Mouse (Mus musculus): ENCODE measurements around the gene Cox8b. TPM values are rescaled to one million over a fixed set of nuclear protein-coding genes. Genes with fewer than 3 reads are reported as not detected.

Cox8b gene
- total and polyA plus RNA-seq, 2 experiments from 2014 or later: 425 to 1,841 TPM

DNA sequence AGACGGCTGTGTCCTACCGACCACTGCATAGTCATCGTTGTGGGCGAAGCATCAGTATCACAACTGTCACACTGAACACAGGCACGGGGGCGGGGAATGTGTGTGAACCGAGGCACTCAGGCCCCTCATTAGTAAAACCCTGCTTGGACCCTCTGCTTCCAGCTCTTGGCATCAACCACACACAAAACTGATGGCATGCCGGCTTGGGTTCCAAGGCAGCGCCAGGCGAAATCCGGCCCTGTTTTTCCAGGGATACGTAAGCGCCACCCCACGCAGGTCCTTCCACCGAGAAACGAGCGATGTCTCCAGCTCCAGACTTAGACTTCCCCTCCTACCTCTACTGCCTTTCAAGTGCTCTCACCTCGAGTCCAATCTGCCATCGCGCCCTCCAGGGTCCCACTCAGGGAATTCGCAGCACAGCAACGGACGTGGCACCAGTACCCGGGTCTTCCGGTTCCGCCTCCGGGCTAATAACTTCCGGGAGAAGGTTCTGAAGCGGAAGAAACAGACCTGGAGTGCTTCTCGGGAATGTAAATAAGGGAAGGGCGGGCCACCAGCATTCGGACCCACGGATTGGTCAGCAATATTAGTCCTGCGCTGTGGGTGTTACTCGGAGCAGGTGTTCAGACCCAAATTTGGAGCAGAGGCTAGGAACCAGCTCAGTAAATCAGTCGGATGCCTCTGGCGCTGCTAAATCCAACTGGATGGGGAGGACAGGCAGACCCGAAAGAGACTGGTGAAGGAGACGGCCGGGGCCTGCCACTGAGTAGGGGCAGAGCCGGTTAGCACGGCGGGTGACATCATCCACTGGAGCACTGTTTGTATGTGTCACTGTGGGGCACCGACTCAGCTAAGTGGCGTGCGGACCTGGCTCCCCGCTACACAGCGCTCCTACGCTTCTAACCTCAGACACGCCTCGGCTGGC lies 44.1 kb downstream of the Cox8b start, which contains the start of gene Gm45785:
Gene Gm45785 (minus strand): TSS at position 472 of the 925 bp plus-strand sequence.
- Histone ChIP-seq H3K9me3 (replicated peaks; ENCODE audit: control insufficient read depth, low read length) (no peaks in the 10 kb centered on the region), H3K27ac (ENCODE audit: low read depth) (peak within 1 kb of the TSS; percentile 92), H3K4me3 (ENCODE audit: low read depth, low read length) (peak within 1 kb of the TSS; percentile 91), H3K9ac (replicated peaks; ENCODE audit: low read depth, low read length) (peak within 1 kb of the TSS; percentile 96), H3K4me1 (ENCODE audit: control insufficient read depth, insufficient read depth) (peaks cover 20% of the 10 kb centered on the region), H3K36me3 (replicated peaks; ENCODE audit: control insufficient read depth, insufficient read depth, low read length) (peaks cover 60% of the 10 kb centered on the region), H3K27me3 (ENCODE audit: control insufficient read depth, insufficient read depth, low read length) (no peaks in the 10 kb centered on the region), H3K4me2 (ENCODE audit: low read depth, low read length) (peak within 1 kb of the TSS; percentile 80)
- no peak for TF ChIP-seq CTCF (IDR thresholded peaks at IDR 0.05; ENCODE audit: low read depth)
- TF ChIP-seq EP300 (IDR thresholded peaks at IDR 0.05; ENCODE audit: low read depth): 0 out of 2 replicates have a peak, but pooled peaks have one; percentile 51
- WGBS: under 1% methylated on average over 51 of the region's 51 CpGs
- ATAC-seq (ENCODE audit: insufficient read depth, low read depth) (peak; percentile 80), DNase-seq (ENCODE audit: low spot score) (peak; percentile 95)

DNA sequence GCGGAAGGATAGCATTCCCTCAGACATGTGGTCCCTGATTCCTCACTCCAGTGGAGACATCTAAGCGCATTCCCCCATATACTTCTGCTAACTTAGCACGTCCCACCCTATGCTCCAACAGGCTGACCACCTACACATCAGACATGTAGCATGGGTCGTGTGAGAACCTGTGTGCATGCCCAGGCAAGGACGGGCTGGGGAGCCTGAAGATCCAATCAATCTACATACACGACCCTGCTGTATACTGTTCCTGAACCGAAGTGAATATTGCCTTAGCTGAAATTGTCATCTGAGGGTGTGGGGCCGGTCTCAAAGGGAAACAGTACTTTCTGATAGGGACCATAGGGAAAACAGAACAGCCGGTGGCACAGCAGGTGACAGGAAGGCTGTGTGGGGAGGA lies 45.1 kb downstream of the Cox8b start:
- Histone ChIP-seq H3K36me3 (replicated peaks; ENCODE audit: control insufficient read depth, insufficient read depth, low read length) (peaks cover 51% of the 10 kb centered on the region), H3K4me3 (ENCODE audit: low read depth, low read length) (peak overlapping the region; percentile 91), H3K27ac (ENCODE audit: low read depth) (0 out of 2 replicates have a peak overlapping the region, but pooled peaks have one; percentile 92), H3K27me3 (ENCODE audit: control insufficient read depth, insufficient read depth, low read length) (no peaks in the 10 kb centered on the region), H3K9ac (replicated peaks; ENCODE audit: low read depth, low read length) (peak overlapping the region; percentile 96), H3K4me2 (ENCODE audit: low read depth, low read length) (peak overlapping the region; percentile 80), H3K4me1 (ENCODE audit: control insufficient read depth, insufficient read depth) (peaks cover 20% of the 10 kb centered on the region), H3K9me3 (replicated peaks; ENCODE audit: control insufficient read depth, low read length) (no peaks in the 10 kb centered on the region)
- TF ChIP-seq CTCF (IDR thresholded peaks at IDR 0.05; ENCODE audit: low read depth) (no peak), EP300 (IDR thresholded peaks at IDR 0.05; ENCODE audit: low read depth) (no peak)
- 64% methylated on average over 9 of the region's 9 CpGs for WGBS
- no peak for DNase-seq (ENCODE audit: low spot score)
- ATAC-seq (ENCODE audit: insufficient read depth, low read depth): no peak

DNA sequence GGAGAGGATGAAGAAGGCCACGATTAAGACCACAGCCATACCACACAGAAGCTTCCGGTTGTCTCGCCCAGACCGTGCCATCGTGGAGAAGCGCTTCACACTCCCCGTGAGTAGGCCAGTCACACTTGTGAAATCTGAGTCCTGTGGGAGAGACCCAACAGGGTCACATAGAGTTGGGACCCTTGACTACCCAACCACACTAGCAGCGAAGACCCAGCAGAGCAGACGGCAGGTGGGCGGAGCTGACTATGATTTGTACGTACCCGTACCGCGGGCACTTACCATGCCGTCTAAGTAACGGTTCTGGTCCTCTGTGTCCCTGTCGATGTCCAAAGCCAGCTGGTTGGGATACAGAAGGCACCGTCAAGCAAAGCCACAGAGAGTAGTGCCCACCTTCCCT lies 45.8 kb downstream of the Cox8b start:
- Histone ChIP-seq H3K4me1 (ENCODE audit: control insufficient read depth, insufficient read depth) (peaks cover 20% of the 10 kb centered on the region), H3K36me3 (replicated peaks; ENCODE audit: control insufficient read depth, insufficient read depth, low read length) (peaks cover 45% of the 10 kb centered on the region), H3K4me3 (ENCODE audit: low read depth, low read length) (no peak overlapping the region), H3K27me3 (ENCODE audit: control insufficient read depth, insufficient read depth, low read length) (no peaks in the 10 kb centered on the region), H3K27ac (ENCODE audit: low read depth) (no peak overlapping the region), H3K4me2 (ENCODE audit: low read depth, low read length) (no peak overlapping the region), H3K9me3 (replicated peaks; ENCODE audit: control insufficient read depth, low read length) (no peaks in the 10 kb centered on the region), H3K9ac (replicated peaks; ENCODE audit: low read depth, low read length) (no peak overlapping the region)
- DNase-seq (ENCODE audit: low spot score): no peak
- ATAC-seq (ENCODE audit: insufficient read depth, low read depth): no peak
- TF ChIP-seq CTCF (IDR thresholded peaks at IDR 0.05; ENCODE audit: low read depth): no peak
- TF ChIP-seq EP300 (IDR thresholded peaks at IDR 0.05; ENCODE audit: low read depth): no peak
- 92% methylated on average over 18 of the region's 18 CpGs for WGBS

DNA sequence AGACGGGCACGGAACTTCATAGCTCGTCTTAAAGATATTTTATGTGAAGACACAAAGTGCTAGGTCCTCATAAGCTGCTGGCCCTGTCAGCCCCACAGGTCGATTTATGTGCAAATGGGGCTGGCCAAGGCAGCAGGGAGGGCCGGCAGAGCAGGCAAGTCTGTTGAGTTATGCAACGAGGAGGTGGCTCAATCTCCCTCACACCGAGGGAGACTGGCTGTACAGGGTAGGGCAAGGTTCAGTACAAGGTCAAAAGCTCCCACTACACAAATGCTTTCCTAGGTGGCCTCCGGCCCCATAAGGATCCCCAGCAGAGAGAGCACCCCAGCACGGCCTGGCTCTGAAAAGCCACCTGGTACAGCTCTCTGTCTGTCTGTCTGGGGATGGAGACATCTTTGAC lies 46.9 kb downstream of the Cox8b start:
- ATAC-seq (ENCODE audit: insufficient read depth, low read depth) (no peak), DNase-seq (ENCODE audit: low spot score) (no peak)
- H3K4me2 ChIP-seq (ENCODE audit: low read depth, low read length): no peak overlapping the region
- no peak overlapping the region for H3K27ac ChIP-seq (ENCODE audit: low read depth)
- H3K9ac ChIP-seq (replicated peaks; ENCODE audit: low read depth, low read length): no peak overlapping the region
- H3K4me1 ChIP-seq (ENCODE audit: control insufficient read depth, insufficient read depth): peaks cover 17% of the 10 kb centered on the region
- 81% methylated on average over 9 of the region's 9 CpGs for WGBS
- H3K9me3 ChIP-seq (replicated peaks; ENCODE audit: control insufficient read depth, low read length): no peaks in the 10 kb centered on the region
- H3K36me3 ChIP-seq (replicated peaks; ENCODE audit: control insufficient read depth, insufficient read depth, low read length): peaks cover 37% of the 10 kb centered on the region
- H3K27me3 ChIP-seq (ENCODE audit: control insufficient read depth, insufficient read depth, low read length): no peaks in the 10 kb centered on the region
- no peak overlapping the region for H3K4me3 ChIP-seq (ENCODE audit: low read depth, low read length)
- no peak for TF ChIP-seq EP300 (IDR thresholded peaks at IDR 0.05; ENCODE audit: low read depth)
- TF ChIP-seq CTCF (IDR thresholded peaks at IDR 0.05; ENCODE audit: low read depth): no peak

DNA sequence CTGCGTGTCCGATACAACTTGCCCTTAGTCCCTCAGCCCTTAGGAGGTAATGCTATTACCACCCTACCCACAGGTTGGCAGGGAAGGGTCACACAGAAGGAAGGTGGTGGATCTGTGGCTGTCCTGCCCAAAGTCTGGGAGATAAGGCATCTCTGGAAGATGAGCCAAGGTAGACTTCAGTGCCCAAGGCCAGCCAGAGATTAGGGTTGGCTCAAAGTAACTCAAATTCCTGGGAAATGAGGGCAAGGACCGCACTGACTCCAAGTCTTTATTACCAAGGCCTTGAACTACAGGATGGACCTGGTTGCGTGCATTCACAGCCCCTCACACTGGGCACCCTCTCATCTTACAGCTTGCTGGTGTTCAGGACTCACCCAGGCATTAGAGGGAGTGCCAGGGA lies 48.3 kb downstream of the Cox8b start:
- TF ChIP-seq EP300 (IDR thresholded peaks at IDR 0.05; ENCODE audit: low read depth): no peak
- no peak for TF ChIP-seq CTCF (IDR thresholded peaks at IDR 0.05; ENCODE audit: low read depth)
- ATAC-seq (ENCODE audit: insufficient read depth, low read depth): no peak
- DNase-seq (ENCODE audit: low spot score): no peak
- H3K4me2 ChIP-seq (ENCODE audit: low read depth, low read length): no peak overlapping the region
- no peaks in the 10 kb centered on the region for H3K9me3 ChIP-seq (replicated peaks; ENCODE audit: control insufficient read depth, low read length)
- no peak overlapping the region for H3K4me3 ChIP-seq (ENCODE audit: low read depth, low read length)
- H3K27ac ChIP-seq (ENCODE audit: low read depth): no peak overlapping the region
- H3K4me1 ChIP-seq (ENCODE audit: control insufficient read depth, insufficient read depth): peaks cover 7% of the 10 kb centered on the region
- no peaks in the 10 kb centered on the region for H3K27me3 ChIP-seq (ENCODE audit: control insufficient read depth, insufficient read depth, low read length)
- WGBS: 96% methylated on average over 4 of the region's 4 CpGs
- peaks cover 37% of the 10 kb centered on the region for H3K36me3 ChIP-seq (replicated peaks; ENCODE audit: control insufficient read depth, insufficient read depth, low read length)
- no peak overlapping the region for H3K9ac ChIP-seq (replicated peaks; ENCODE audit: low read depth, low read length)

Other genes with a start within 250 kb of the Cox8b start
- gene Olfr539, start 240.5 kb downstream of the Cox8b start, total RNA-seq (2014; rRNA removed; ENCODE audit: low replicate concordance): not detected in 2 replicates
- gene Olfr539, start 240.5 kb downstream of the Cox8b start, polyA plus RNA-seq (2015; fragmentation: Nextera tagmentation; extraction: Ambion mirVana): not detected in 2 replicates
- not detected in 2 replicates for gene Olfr45, start 218.5 kb downstream of the Cox8b start, total RNA-seq (2014; rRNA removed; ENCODE audit: low replicate concordance)
- not detected in 2 replicates for gene Olfr45, start 218.5 kb downstream of the Cox8b start, polyA plus RNA-seq (2015; fragmentation: Nextera tagmentation; extraction: Ambion mirVana)
- not detected in 2 replicates for gene Olfr541, start 203.2 kb downstream of the Cox8b start, total RNA-seq (2014; rRNA removed; ENCODE audit: low replicate concordance)
- gene Olfr541, start 203.2 kb downstream of the Cox8b start, polyA plus RNA-seq (2015; fragmentation: Nextera tagmentation; extraction: Ambion mirVana): not detected in 2 replicates
- 0.11 TPM in 1 of 2 replicates, not detected in the other for gene Cyp2e1, start 136.7 kb downstream of the Cox8b start, total RNA-seq (2014; rRNA removed; ENCODE audit: low replicate concordance)
- gene Cyp2e1, start 136.7 kb downstream of the Cox8b start, polyA plus RNA-seq (2015; fragmentation: Nextera tagmentation; extraction: Ambion mirVana): not detected in 2 replicates
- gene Syce1, start 112.6 kb downstream of the Cox8b start, total RNA-seq (2014; rRNA removed; ENCODE audit: low replicate concordance): not detected in 2 replicates
- 0.10 and 0.18 TPM in 2 replicates for gene Syce1, start 112.6 kb downstream of the Cox8b start, polyA plus RNA-seq (2015; fragmentation: Nextera tagmentation; extraction: Ambion mirVana)
- gene Zfp941, start 78.3 kb downstream of the Cox8b start, total RNA-seq (2014; rRNA removed; ENCODE audit: low replicate concordance): 0.11 and 0.97 TPM in 2 replicates
- gene Zfp941, start 78.3 kb downstream of the Cox8b start, polyA plus RNA-seq (2015; fragmentation: Nextera tagmentation; extraction: Ambion mirVana): 0.29 and 0.45 TPM in 2 replicates
- gene Urah, start 65.4 kb downstream of the Cox8b start, total RNA-seq (2014; rRNA removed; ENCODE audit: low replicate concordance): not detected in 2 replicates
- gene Urah, start 65.4 kb downstream of the Cox8b start, polyA plus RNA-seq (2015; fragmentation: Nextera tagmentation; extraction: Ambion mirVana): 0.27 and 0.29 TPM in 2 replicates
- gene Scgb1c1, start 54.9 kb downstream of the Cox8b start, total RNA-seq (2014; rRNA removed; ENCODE audit: low replicate concordance): 0.80 TPM in 1 of 2 replicates, not detected in the other
- 8.7 and 11.0 TPM in 2 replicates for gene Scgb1c1, start 54.9 kb downstream of the Cox8b start, polyA plus RNA-seq (2015; fragmentation: Nextera tagmentation; extraction: Ambion mirVana)
- gene Odf3, start 52.6 kb downstream of the Cox8b start, total RNA-seq (2014; rRNA removed; ENCODE audit: low replicate concordance): not detected in 2 replicates
- gene Odf3, start 52.6 kb downstream of the Cox8b start, polyA plus RNA-seq (2015; fragmentation: Nextera tagmentation; extraction: Ambion mirVana): not detected in 2 replicates
- not detected in 2 replicates for gene Gm45785, start 44.1 kb downstream of the Cox8b start, total RNA-seq (2014; rRNA removed; ENCODE audit: low replicate concordance)
- gene Gm45785, start 44.1 kb downstream of the Cox8b start, polyA plus RNA-seq (2015; fragmentation: Nextera tagmentation; extraction: Ambion mirVana): not detected in 2 replicates
- gene Ric8a, start 43.5 kb downstream of the Cox8b start, total RNA-seq (2014; rRNA removed; ENCODE audit: low replicate concordance): 37.2 and 73.8 TPM in 2 replicates
- 27.5 and 27.8 TPM in 2 replicates for gene Ric8a, start 43.5 kb downstream of the Cox8b start, polyA plus RNA-seq (2015; fragmentation: Nextera tagmentation; extraction: Ambion mirVana)
- gene Bet1l, start 42.9 kb downstream of the Cox8b start, total RNA-seq (2014; rRNA removed; ENCODE audit: low replicate concordance): 13.9 and 14.8 TPM in 2 replicates
- 29.6 and 32.0 TPM in 2 replicates for gene Bet1l, start 42.9 kb downstream of the Cox8b start, polyA plus RNA-seq (2015; fragmentation: Nextera tagmentation; extraction: Ambion mirVana)
- gene Psmd13, start 18.5 kb downstream of the Cox8b start, total RNA-seq (2014; rRNA removed; ENCODE audit: low replicate concordance): 72.6 and 84.3 TPM in 2 replicates
- gene Psmd13, start 18.5 kb downstream of the Cox8b start, polyA plus RNA-seq (2015; fragmentation: Nextera tagmentation; extraction: Ambion mirVana): 172 and 185 TPM in 2 replicates
- 89.4 and 105 TPM in 2 replicates for gene Sirt3, start 18.1 kb downstream of the Cox8b start, total RNA-seq (2014; rRNA removed; ENCODE audit: low replicate concordance)
- 76.1 and 78.0 TPM in 2 replicates for gene Sirt3, start 18.1 kb downstream of the Cox8b start, polyA plus RNA-seq (2015; fragmentation: Nextera tagmentation; extraction: Ambion mirVana)
- gene Nlrp6, start 20.5 kb upstream of the Cox8b start, total RNA-seq (2014; rRNA removed; ENCODE audit: low replicate concordance): not detected in 2 replicates
- gene Nlrp6, start 20.5 kb upstream of the Cox8b start, polyA plus RNA-seq (2015; fragmentation: Nextera tagmentation; extraction: Ambion mirVana): 0.08 TPM in 1 of 2 replicates, not detected in the other
- 13.8 and 16.3 TPM in 2 replicates for gene Pgghg, start 40.9 kb upstream of the Cox8b start, total RNA-seq (2014; rRNA removed; ENCODE audit: low replicate concordance)
- gene Pgghg, start 40.9 kb upstream of the Cox8b start, polyA plus RNA-seq (2015; fragmentation: Nextera tagmentation; extraction: Ambion mirVana): 5.8 and 5.9 TPM in 2 replicates
- gene Ifitm5, start 49.8 kb upstream of the Cox8b start, total RNA-seq (2014; rRNA removed; ENCODE audit: low replicate concordance): 3.4 TPM in 1 of 2 replicates, not detected in the other
- 0.56 and 0.87 TPM in 2 replicates for gene Ifitm5, start 49.8 kb upstream of the Cox8b start, polyA plus RNA-seq (2015; fragmentation: Nextera tagmentation; extraction: Ambion mirVana)
- gene Gm45717, start 55.5 kb upstream of the Cox8b start, total RNA-seq (2014; rRNA removed; ENCODE audit: low replicate concordance): not detected in 2 replicates
- gene Gm45717, start 55.5 kb upstream of the Cox8b start, polyA plus RNA-seq (2015; fragmentation: Nextera tagmentation; extraction: Ambion mirVana): 0.36 TPM in 1 of 2 replicates, not detected in the other
- gene Ifitm2, start 55.5 kb upstream of the Cox8b start, total RNA-seq (2014; rRNA removed; ENCODE audit: low replicate concordance): 172 and 232 TPM in 2 replicates
- gene Ifitm2, start 55.5 kb upstream of the Cox8b start, polyA plus RNA-seq (2015; fragmentation: Nextera tagmentation; extraction: Ambion mirVana): 516 and 534 TPM in 2 replicates
- gene Ifitm1, start 66.8 kb upstream of the Cox8b start, total RNA-seq (2014; rRNA removed; ENCODE audit: low replicate concordance): 1.4 and 23.1 TPM in 2 replicates
- 4.1 and 6.6 TPM in 2 replicates for gene Ifitm1, start 66.8 kb upstream of the Cox8b start, polyA plus RNA-seq (2015; fragmentation: Nextera tagmentation; extraction: Ambion mirVana)
- 148 and 324 TPM in 2 replicates for gene Ifitm3, start 110.3 kb upstream of the Cox8b start, total RNA-seq (2014; rRNA removed; ENCODE audit: low replicate concordance)
- gene Ifitm3, start 110.3 kb upstream of the Cox8b start, polyA plus RNA-seq (2015; fragmentation: Nextera tagmentation; extraction: Ambion mirVana): 202 and 230 TPM in 2 replicates
- gene Ifitm6, start 117.5 kb upstream of the Cox8b start, total RNA-seq (2014; rRNA removed; ENCODE audit: low replicate concordance): not detected in 2 replicates
- 0.30 and 0.74 TPM in 2 replicates for gene Ifitm6, start 117.5 kb upstream of the Cox8b start, polyA plus RNA-seq (2015; fragmentation: Nextera tagmentation; extraction: Ambion mirVana)
- gene Gm17387, start 128.7 kb upstream of the Cox8b start, total RNA-seq (2014; rRNA removed; ENCODE audit: low replicate concordance): not detected in 2 replicates
- gene Gm17387, start 128.7 kb upstream of the Cox8b start, polyA plus RNA-seq (2015; fragmentation: Nextera tagmentation; extraction: Ambion mirVana): not detected in 2 replicates
- gene B4galnt4, start 160.7 kb upstream of the Cox8b start, total RNA-seq (2014; rRNA removed; ENCODE audit: low replicate concordance): 0.43 TPM in 1 of 2 replicates, not detected in the other
- 0.10 TPM in 1 of 2 replicates, not detected in the other for gene B4galnt4, start 160.7 kb upstream of the Cox8b start, polyA plus RNA-seq (2015; fragmentation: Nextera tagmentation; extraction: Ambion mirVana)
- 3.8 TPM in 1 of 2 replicates, not detected in the other for gene Pkp3, start 177.8 kb upstream of the Cox8b start, total RNA-seq (2014; rRNA removed; ENCODE audit: low replicate concordance)
- gene Pkp3, start 177.8 kb upstream of the Cox8b start, polyA plus RNA-seq (2015; fragmentation: Nextera tagmentation; extraction: Ambion mirVana): 0.19 and 0.20 TPM in 2 replicates
- 10.3 and 16.8 TPM in 2 replicates for gene Sigirr, start 200.1 kb upstream of the Cox8b start, total RNA-seq (2014; rRNA removed; ENCODE audit: low replicate concordance)
- gene Sigirr, start 200.1 kb upstream of the Cox8b start, polyA plus RNA-seq (2015; fragmentation: Nextera tagmentation; extraction: Ambion mirVana): 4.2 and 5.1 TPM in 2 replicates
- not detected in 2 replicates for gene Ano9, start 217.4 kb upstream of the Cox8b start, total RNA-seq (2014; rRNA removed; ENCODE audit: low replicate concordance)
- 0.04 and 0.07 TPM in 2 replicates for gene Ano9, start 217.4 kb upstream of the Cox8b start, polyA plus RNA-seq (2015; fragmentation: Nextera tagmentation; extraction: Ambion mirVana)
- 22.3 and 35.5 TPM in 2 replicates for gene Ptdss2, start 221.9 kb upstream of the Cox8b start, total RNA-seq (2014; rRNA removed; ENCODE audit: low replicate concordance)
- gene Ptdss2, start 221.9 kb upstream of the Cox8b start, polyA plus RNA-seq (2015; fragmentation: Nextera tagmentation; extraction: Ambion mirVana): 54.8 and 56.9 TPM in 2 replicates

Data from heart, postnatal 0 days (tissue).